Mouse (Mus musculus) WW6 (cell line): ENCODE results near the gene Serpina1b.
"Not testable (repeated sequence)": the region's sequence is repeated elsewhere in the genome, so short reads cannot be mapped to it uniquely, and the experiment has no call there.

Experiments used
- DNase-seq: peaks from one replicate; pipeline ENCODE4 v3.0.0-alpha.2; 2013; ENCODE audit warnings: low read depth, low spot score

Gene Serpina1b

GRCm38 (mm10) chr12:103830273-103830672, at the start of gene Serpina1b:
Gene Serpina1b (minus strand): TSS chr12:103830373.
- not testable (repeated sequence) for DNase-seq

GRCm38 (mm10) chr12:103866873-103867272, 36.7 kb upstream of the Serpina1b start:
- DNase-seq: not testable (repeated sequence)

- not testable (repeated sequence) for DNase-seq
Measured at GRCm38 (mm10) chr12:103863101-103863974, 33.2 kb upstream of the Serpina1b start, which contains the start of gene Serpina1a. Gene Serpina1a (minus strand): TSS chr12:103863562.

- DNase-seq: no peak
Measured at GRCm38 (mm10) chr12:103860976-103861375, 30.8 kb upstream of the Serpina1b start.

GRCm38 (mm10) chr12:103860571-103860970, 30.4 kb upstream of the Serpina1b start:
- not testable (repeated sequence) for DNase-seq

GRCm38 (mm10) chr12:103859584-103859983, 29.4 kb upstream of the Serpina1b start:
- not testable (repeated sequence) for DNase-seq

- DNase-seq: not testable (repeated sequence)
Measured at GRCm38 (mm10) chr12:103853032-103853431, 22.9 kb upstream of the Serpina1b start.

- not testable (repeated sequence) for DNase-seq
Measured at GRCm38 (mm10) chr12:103827661-103828372, 2.4 kb downstream of the Serpina1b start.

GRCm38 (mm10) chr12:103823826-103824225, 6.3 kb downstream of the Serpina1b start:
- not testable (repeated sequence) for DNase-seq

GRCm38 (mm10) chr12:103773246-103773851, 56.8 kb downstream of the Serpina1b start, which contains the start of gene Serpina1d:
Gene Serpina1d (minus strand): TSS chr12:103773592.
- DNase-seq: not testable (repeated sequence)

GRCm38 (mm10) chr12:103770597-103770996, 59.6 kb downstream of the Serpina1b start:
- DNase-seq: not testable (repeated sequence)

- not testable (repeated sequence) for DNase-seq
Measured at GRCm38 (mm10) chr12:103763083-103763482, 67.1 kb downstream of the Serpina1b start.

GRCm38 (mm10) chr12:103760316-103760715, 69.9 kb downstream of the Serpina1b start:
- not testable (repeated sequence) for DNase-seq

- not testable (repeated sequence) for DNase-seq
Measured at GRCm38 (mm10) chr12:103745957-103746356, 84.2 kb downstream of the Serpina1b start.

- not testable (repeated sequence) for DNase-seq
Measured at GRCm38 (mm10) chr12:103737791-103738580, 92.2 kb downstream of the Serpina1b start.

GRCm38 (mm10) chr12:103735566-103735965, 94.6 kb downstream of the Serpina1b start:
- DNase-seq: not testable (repeated sequence)

- DNase-seq: not testable (repeated sequence)
Measured at GRCm38 (mm10) chr12:103735101-103735500, 95.1 kb downstream of the Serpina1b start.

GRCm38 (mm10) chr12:103711537-103711936, 118.6 kb downstream of the Serpina1b start:
- DNase-seq: no peak

GRCm38 (mm10) chr12:103710405-103710804, 119.8 kb downstream of the Serpina1b start:
- DNase-seq: no peak

GRCm38 (mm10) chr12:103706113-103706512, 124.1 kb downstream of the Serpina1b start:
- DNase-seq: no peak

- no peak for DNase-seq
Measured at GRCm38 (mm10) chr12:103705547-103705946, 124.6 kb downstream of the Serpina1b start.
